Mouse (Mus musculus) megakaryocyte, embryonic 14.5 days (primary cell): ENCODE results near the gene Efcab5.

Source experiments
- FLI1 ChIP-seq: IDR thresholded peaks from 2 replicates; pipeline ENCODE4 v1.6.1; 2012; ENCODE audit warnings: low read length, inconsistent platforms, mixed read lengths
- GATA1 ChIP-seq: IDR thresholded peaks from 3 replicates; pipeline ENCODE4 v1.6.1; 2012; ENCODE audit warnings: mixed read lengths, low read length, inconsistent platforms, borderline replicate concordance

DNA sequence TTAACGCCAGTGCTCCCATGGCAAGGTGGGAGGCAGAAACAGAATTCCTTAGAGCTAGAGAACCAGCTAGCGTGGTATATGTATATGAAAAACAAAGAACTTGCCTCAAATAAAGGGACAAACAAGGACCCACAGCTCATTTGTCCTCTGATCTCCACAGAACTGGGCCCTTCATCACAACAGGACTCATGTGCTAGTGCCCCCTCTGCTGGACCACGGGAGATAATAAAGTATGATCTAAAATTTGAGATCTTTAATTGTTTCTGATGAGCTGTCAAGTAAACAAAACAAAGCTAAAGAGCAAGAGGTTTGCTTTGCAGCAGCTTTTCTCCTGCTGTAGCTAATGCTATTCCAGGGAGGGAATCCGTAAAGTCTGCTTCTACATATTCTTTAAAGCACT, 118.0 kb downstream of the Efcab5 start:
- no peak for TF ChIP-seq GATA1
- TF ChIP-seq FLI1: no peak
